Mouse (Mus musculus): Measurements from ENCODE around the gene Ttc14.

Ttc14 gene

GRCm38 (mm10) chr3:33799617-33800512 is at the start of gene Ttc14:
Gene Ttc14, plus strand, starts transcription at chr3:33799832.
- DNase-seq (ENCODE audit: low spot score) = peak; percentile 99

DNA sequence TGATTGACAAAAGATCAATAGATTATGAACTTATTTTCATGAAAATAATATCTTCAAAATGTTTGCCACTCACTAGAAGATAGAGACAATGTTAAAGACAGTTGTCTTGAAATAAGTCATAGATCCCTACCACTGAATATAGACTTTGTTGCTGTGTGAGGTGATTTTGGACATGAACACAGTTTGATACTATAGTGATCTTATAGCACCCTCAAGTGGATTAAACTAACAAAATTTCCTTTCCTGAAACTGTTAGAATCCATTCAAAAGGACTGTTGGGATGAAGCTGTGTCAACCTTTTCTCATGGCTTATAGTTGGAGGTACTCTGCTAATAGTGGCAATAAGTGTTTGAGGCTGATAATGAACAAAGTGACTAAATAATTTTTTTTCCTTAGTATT is 8.7 kb upstream of the Ttc14 start:
- DNase-seq (ENCODE audit: low spot score) = no peak

DNA sequence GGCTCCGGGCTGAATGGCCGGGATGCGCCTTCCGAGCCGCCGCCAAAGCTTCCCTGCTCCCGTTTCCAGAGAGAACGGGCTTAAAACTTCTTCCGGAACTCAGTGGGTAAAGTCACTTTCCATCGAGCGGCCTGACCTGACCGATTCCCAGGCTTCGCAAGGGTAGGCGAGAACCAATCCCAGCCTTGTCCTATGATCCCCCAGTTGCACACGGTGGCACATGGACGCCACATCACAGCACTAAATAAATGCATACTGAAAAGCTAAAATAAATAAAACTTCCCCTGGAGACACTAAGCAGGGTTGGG is 835 bp downstream of the Ttc14 start:
- no peak for DNase-seq (ENCODE audit: low spot score)

DNA sequence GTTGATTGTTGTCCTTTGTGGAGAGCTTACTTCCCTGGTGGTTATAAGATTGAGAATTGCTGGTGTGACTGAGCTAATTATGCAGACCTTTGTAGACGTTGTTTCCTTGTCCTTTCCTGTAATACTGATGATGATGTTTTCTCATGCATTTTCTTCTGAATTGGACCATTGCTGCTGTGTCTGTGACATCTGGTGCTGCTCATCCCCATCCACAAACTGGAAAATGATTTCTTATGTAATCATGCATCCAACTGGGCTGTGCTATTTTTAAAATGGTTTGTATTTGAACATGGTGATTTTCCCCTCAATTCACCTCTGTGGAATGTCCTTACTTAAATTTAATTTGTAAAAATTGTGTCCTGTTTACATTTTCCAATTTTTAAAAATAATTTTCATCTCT is 7.5 kb downstream of the Ttc14 start:
- no peak for DNase-seq (ENCODE audit: low spot score)

DNA sequence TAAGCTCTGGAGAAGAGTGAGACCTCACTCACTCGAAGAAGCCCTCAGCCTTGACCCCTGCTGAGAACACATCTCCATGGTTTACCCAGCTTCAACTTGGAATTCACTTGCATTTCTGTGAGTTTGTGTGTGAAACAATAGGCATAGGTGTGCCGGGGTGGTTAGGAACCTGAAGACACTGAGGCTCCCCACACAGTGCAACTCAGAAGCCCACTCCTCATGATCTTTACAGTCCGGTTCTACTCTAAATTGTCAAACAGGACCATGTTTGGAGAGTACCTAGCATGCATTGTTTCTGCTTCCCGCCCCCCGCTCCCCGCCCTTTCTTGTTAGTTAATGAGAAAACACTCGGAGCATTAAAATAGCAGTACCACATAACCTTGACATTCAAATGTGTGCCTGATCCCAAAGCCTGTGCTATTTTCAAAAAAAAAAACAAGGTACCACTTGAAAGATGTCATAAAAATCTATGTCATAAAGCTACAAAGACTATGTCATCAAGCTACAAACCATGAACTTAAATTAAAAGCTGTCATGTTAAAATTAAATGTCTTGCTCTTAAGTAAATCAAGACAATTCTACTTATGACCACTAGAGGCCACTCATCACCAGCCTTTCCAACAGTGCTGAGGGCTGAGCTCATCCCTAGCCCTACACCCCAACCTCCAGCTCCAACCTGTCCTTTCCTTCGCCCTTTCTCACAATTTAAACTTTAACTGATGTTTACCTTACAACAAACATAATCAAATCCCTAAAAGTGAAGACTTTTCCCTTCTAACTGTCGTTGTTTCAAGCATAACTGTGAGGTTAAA is 24.7 kb downstream of the Ttc14 start:
- no peak for DNase-seq (ENCODE audit: low spot score)

DNA sequence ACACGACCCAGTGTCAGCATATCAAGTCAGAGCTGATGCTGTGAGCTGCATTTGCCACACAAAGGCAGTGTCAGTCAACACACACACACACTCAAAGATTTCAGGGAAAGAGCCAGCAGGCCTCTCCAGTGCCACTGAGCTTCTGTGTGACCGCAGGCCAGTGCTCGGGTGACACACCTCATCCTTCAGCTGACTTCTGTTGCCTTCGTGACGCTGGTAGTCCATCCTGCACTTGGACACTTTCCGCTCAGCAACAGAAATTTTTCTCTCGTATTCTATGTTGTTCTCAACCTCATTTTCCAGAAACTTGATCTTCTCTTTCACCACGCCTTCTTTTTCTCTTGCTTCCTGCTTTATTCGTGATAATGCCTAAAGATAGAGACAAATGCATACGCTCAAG is 32.7 kb downstream of the Ttc14 start:
- no peak for DNase-seq (ENCODE audit: low spot score)

DNA sequence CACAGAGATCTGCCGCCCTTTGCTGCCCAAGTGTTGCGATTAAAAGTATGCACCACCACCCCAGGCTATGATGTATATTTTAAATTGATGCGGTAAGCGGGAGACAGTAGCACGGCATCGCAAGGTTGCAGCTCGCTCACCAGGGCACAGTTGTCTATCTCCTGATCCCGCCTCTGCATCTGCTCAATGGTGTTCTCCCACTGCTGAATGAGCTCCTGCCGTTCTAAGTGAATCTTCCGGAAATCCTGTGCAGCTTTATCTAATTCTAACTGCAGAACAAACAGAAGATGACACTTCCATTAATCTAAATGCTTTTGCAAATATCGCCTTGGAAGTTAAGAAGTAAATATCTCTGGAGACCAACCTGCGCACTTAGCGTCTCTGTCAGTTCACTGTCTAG is 36.9 kb downstream of the Ttc14 start:
- DNase-seq (ENCODE audit: low spot score) = no peak

GRCm38 (mm10) chr3:33838877-33839276 is 39.2 kb downstream of the Ttc14 start:
- DNase-seq (ENCODE audit: low spot score) = no peak

DNA sequence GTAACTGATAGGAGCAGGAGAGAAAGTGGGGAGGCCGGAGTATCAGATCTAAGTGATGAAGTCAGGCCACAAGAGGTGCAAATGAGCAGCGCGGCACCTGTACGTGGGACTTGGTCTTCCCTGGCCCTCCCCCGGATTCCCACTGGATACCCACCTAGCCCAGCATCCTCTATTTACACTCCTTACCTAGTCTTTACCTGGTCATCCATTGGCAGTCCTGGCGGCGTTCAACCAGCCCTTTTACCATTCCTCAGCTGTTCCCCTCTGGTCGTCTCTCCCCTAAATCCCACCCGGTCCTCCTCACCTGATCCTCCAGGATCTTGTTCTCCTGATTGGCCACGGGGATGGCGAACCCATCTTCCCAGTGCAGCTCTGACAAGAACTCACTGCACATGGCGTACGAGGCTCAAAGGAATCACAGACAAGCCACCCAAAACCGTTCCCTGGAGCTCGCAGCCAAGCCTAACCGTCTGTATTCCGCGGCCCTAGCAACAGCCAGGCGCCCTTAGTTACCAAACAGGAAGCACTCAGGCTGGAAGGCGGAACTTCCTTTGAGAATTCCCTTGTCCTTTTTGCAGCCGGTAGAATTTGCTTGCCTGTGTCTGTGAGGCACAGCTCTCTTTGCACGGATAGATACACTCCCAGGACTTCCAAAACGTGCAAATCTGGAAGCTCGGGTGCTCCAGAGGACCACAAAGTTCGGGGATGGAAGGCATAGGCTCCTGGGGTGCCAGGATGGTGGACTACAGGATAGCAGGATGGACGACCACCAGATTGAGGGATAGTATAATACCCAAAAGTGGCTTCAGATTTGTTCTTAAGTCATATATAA is 44.4 kb downstream of the Ttc14 start, which contains the start of gene Ccdc39:
Ccdc39 (minus strand) TSS at position 510 of the 832 bp plus-strand sequence.
- DNase-seq (ENCODE audit: low spot score) = peak; percentile 36

- DNase-seq (ENCODE audit: low spot score) = no peak
Measured at GRCm38 (mm10) chr3:33846639-33847038, 47.0 kb downstream of the Ttc14 start.

GRCm38 (mm10) chr3:33850856-33851255 is 51.2 kb downstream of the Ttc14 start:
- DNase-seq (ENCODE audit: low spot score) = no peak

DNA sequence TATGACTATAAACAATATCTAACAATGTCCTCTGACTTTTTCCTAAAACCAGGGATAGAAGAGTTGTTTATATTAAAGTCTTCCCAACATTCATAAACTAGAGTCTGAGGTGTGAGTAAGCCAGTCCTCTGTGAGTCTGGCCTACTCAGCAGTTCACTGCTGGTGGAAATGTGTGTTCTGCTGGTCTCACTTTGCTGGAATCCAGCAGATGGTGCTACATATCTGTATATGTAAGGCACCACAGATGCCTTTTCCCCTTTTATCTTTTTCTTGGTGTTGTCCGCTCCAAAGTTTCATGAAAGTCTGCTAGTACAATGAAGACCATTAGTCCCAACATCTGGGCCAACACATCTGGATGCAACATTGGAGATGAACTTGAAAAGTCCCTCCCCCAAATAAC is 53.4 kb downstream of the Ttc14 start:
- DNase-seq (ENCODE audit: low spot score) = no peak

DNA sequence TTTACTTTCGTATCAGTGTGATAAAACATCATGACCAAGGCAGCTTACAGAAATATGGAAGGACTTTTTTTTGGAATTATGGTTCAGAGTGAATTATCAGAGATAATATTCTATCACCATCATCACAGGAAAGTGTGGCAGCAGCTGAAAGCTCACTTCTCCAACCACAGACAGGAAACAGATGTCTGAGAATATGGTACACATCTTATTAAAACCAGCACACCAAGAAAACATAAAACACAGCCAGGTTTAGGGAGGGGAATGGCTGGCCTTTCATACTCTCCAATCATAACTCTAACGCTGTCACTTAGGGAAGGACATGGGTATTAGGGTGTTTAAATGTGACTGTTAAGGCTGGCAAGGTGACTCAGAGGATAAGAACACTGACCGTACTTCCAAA is 59.3 kb downstream of the Ttc14 start:
- DNase-seq (ENCODE audit: low spot score) = no peak

DNA sequence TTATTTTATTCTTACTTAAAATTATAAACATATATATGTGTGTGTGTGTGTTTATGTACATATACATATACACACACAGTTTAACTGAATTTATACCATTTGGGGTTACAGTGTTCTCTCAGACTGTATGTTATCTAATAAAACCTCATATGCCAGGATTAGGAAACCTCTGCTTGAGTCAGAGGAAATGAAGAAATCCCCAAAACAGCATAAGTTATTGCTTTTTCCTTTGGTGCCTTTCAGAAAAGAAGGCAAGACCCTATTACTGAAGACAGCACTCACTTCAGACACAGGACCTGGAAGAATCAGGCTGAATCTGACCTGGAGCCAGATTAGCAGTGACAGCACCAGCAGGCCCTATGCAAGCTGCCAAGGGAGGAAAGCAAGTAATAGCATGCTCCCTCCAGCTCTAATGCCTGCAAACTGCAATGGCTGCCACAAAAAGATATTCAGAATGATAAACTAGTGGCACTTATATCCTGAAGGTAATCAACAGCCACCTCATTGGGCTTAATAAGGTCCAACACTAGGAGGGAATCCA is 64.4 kb downstream of the Ttc14 start:
- no peak for DNase-seq (ENCODE audit: low spot score)

Data from ovary, postnatal 10 days (tissue).